Mouse (Mus musculus): Measurements from ENCODE around the gene Taf1c.

The Taf1c gene

DNA sequence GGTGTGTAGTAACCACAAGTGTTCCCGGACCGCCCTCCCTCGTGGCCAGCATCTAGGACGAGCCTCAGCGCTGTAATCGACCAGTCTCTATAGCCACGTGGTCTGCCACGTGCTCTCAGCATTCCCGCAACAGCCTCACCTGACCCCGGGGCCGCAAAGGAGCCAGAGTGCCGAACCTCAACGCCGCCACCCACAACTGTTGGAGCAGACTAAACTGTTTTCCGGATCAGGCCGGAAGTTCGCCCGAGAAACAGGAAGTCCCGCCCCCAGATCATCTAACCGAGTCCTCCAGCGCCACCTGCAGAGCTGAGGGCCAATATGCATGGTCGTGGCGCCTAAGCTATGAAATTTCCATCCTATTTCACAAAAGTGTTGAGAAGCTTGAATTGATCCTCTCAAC is at the start of gene Taf1c:
Taf1c (minus strand) TSS at position 227 of the 400 bp plus-strand sequence.
- peak; percentile 92 for DNase-seq (ENCODE audit: low read depth, low spot score)

DNA sequence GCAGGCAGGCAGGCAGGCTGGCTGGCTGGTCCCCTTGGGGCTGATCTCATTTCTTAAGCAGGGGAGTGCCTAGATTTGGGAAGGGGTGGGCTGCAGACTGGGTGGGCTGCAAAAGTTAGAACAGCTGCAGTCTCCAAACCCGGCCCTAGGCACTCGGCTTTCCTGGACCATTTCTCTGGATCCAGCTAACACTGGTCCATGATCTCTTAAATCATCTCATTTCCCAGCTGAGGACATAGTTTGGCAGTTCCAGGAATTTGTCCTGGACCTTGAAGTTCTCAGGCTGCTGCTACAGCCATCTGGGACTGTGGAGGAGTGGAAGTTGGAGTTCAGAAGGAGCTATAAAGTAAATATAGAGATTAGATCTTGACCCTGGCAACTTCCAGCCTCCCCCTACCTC is 46.3 kb upstream of the Taf1c start:
- DNase-seq (ENCODE audit: low read depth, low spot score): no peak

DNA sequence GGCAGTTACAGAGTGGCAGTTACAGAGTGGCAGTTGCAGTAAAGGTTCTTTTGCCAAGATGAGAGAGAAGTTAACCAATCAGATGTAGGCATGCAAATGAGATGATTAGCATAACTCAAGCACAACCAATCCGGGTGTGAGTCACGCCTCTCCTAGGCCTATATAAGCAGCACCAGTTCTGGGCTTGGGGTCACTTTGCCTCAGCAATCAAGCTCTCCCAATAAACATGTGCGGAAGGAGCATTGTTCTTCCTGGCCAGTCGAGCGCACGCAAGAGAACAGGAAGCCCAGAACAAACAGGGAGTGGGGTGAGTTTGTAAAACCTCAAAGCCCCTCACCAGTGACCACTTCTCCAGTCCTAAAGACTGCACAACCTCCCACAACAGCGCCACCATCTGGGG is 41.8 kb upstream of the Taf1c start:
- DNase-seq (ENCODE audit: low read depth, low spot score): no peak

DNA sequence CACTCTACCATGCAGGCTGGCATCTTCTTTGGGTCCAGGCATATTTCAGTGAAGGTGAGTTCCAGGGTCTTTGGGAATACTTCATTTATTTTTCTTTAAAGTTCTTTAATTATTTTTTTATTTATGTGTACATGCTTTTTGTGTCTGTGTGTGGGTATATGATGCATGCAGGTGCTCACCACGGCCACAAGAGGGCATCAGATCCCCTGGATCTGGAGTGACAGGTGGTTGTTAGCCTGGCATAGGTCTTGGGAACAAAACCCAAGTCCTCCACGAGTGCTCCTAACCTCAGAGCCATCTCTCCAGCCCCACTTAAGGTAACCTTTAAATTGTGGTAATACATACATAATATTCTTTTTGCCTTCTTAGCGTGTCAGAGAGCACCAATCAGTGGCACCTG is 41.2 kb upstream of the Taf1c start:
- no peak for DNase-seq (ENCODE audit: low read depth, low spot score)

DNA sequence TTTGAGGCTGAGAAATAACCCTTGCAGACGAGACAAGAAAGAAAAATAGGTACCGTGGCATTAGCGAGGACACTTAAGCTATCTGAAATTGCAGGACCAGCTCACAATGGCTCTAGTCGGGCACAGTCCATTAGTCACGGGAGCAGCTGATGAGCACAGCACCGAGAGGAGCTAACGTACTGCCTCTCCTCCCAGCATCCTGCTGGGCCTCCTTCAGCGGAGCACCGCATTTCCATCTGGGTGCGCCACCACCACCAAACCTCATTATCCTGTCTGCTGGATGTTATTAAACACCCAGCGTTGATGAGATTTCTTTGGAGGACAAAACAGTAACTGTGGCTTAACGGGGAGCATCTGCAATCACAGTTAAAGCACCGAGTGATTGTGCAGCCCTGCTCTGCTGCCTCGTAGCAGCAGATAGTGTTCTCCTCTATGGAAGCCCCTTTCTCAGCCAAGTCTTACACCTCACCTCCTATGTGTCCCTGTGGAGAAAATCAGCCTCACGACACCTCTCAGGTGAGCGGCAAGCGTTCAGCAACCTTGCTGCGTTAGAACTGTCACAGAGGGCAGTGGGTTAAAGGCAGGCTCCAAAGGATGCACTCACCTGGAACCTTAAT is 40.1 kb upstream of the Taf1c start:
- no peak for DNase-seq (ENCODE audit: low read depth, low spot score)

DNA sequence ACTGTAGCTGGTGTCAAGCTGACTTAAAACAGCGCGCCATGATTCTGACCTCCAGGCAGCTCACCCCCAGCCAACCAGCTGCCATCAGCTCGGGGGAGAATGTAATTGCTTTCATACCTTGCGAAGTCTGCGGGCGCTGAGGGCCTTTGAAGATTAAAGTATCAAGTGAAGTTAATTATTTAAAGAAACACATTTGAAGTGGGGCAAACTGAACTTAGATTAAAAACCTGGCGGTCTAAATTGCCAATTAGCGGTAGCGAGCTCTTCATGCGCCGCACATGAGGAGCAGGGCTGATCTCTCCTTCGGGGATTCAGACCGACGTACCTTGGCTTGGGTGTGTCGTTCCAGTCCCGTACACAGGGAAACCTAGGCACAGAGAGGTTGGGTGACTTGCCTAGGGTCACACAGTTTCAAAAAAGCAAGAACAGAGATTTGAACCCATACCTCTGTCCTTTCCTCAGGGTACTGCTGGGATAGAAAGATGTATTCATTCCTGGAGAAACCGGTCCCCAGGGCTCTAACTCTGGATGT is 39.5 kb upstream of the Taf1c start:
- DNase-seq (ENCODE audit: low read depth, low spot score): no peak

DNA sequence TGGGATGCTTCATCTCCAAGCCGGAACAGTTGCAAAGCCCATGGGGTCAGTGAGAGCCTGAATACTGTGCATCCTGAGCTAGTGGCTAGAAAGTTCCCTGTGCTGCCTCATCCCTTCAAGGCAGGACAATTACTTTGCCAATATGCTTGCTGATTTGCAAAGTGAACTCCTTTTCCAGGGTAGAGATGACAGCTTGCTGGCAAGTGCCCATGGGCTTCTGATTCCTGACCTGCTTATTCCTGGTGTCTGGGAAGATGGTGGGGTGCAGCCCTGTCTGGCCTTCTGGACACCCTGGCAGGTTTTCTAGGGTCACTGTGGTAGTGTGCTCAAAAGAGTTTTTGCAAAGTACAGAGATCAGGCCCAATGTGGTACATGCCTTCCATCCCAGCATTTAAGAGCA is 37.9 kb upstream of the Taf1c start:
- DNase-seq (ENCODE audit: low read depth, low spot score): no peak

DNA sequence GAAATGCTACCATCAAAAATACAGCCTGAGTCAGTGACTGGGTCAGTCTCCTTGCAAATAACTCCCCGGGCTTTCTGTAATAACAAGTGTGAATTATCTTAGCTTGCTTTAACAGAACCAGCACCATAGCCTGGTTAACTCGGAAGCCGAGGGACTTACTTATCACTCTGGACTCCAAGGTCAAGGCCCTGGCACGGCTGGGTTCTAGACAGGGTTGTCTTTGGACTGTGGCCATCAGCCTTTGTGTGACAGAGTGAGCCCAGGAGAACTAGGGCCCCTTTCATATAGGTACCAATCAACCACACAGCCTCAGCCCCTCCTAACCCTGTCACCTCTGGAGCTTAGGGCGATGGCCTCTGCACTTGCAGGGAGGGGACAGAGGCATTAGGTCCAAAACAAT is 36.0 kb upstream of the Taf1c start:
- DNase-seq (ENCODE audit: low read depth, low spot score): no peak

DNA sequence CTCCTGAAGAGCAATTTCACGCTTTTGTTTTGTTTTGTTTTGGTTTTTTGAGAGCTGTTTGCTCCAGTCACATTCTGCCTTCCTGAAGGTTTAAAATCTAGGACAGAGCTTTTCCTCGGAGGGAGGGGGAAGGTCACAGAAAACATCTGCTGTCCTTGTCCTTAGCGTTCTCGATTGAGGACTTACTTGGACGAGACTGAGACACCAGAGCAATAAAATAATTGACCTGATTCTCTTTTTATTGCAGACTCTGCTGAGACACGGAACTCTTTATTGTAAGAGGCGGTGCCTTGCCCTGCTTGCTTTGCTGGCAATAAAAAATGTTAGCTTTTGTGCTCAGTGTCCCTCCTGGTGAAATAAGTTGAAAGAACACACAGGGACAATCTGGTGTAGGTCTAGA is 34.8 kb upstream of the Taf1c start:
- DNase-seq (ENCODE audit: low read depth, low spot score): no peak

DNA sequence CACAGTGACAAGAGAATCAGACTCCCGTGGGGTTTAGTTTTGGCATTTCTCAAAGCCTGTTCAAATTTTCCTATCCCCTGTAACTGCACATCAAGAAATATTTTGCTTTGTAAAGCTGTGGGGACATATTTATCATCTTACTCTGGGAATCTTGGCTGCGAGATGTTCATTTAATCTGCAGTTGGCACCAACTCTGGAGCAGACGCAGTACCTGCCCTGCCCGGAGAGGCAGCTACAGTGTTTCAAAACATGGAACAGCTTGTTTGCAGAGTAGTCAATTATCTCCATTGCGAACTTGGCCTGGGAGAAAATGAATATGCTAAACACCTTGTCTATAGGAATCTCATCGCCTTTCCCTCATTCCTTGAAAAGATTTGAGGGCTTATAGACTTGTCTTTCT is 33.2 kb upstream of the Taf1c start:
- DNase-seq (ENCODE audit: low read depth, low spot score): no peak

DNA sequence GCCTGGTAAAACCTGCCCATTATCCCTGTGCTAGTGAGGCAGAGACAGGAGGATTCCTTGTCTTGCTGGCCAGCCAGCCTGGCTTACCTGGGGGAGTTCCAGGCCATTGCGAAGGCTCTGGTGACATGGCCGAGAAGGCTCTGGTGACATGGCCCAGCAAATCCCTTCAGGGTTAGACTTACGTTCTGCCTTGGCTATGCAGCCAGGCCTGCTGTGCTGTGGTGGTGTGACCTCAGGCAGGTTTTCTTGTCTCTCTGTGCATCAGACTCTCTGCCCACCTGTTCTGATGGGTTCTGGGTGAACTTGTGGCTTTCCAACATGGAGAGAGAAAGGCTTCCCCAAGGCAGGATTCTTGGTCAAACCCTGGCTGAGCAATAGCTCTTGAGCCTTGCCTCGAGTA is 32.4 kb upstream of the Taf1c start:
- no peak for DNase-seq (ENCODE audit: low read depth, low spot score)

DNA sequence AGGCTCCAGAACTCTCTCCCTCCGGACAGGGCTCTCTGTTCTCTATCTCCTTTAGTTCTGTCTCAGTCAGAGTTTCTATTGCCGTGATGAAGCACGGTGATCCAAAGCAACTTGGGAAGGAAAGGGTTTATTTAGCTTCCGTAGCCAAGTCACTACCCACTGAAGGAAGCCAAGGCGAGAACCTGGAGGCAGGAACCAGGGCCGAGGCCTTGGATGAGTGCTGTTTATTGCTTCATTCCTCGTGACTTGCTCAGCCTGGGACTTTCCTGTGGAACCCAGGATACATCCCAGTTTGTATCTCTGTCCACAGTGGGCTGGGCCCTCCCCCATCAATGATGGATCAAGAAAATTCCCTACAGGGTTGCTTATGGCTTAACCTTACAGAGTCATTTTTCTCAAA is 31.7 kb upstream of the Taf1c start:
- DNase-seq (ENCODE audit: low read depth, low spot score): no peak

DNA sequence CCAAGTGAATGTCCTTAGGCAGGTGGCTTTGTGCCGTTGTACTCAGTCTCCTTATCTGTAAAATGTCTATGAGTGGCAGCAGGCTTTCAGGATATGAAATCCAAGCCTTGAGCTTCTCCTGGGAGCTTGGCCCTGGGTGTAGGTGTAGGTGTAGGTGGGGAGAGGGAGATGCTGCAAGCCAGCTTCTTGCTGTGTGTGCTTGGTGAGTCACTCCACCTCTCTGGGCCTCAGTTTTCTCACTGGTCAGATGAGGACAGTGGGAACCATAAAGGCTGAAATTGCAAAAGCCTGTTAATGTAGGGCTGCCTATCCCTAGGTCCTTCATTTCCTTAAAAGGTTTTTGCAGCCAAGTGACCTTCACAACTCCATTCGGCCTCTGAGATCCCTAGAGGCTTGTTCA is 30.9 kb upstream of the Taf1c start:
- DNase-seq (ENCODE audit: low read depth, low spot score): no peak

DNA sequence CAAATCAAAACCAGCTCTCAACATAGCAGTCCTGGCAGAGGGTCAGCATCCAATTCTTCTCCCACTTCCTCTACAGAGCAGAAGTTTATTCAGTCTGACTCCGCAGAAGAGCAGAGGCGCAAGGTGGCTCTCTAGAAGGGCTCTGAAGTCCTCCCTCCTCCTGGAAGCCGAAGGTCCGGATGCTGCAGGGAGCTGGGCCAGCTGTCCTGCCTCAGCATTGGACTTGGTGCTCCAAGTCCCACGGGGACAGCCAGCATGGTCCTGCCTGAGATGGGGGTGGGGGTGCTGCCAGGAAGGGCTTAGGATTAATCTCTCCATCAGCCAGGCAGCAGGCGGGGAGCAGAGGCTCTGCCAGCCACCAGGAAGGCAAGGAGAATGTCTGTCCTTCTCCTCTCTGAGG is 30.4 kb upstream of the Taf1c start, which contains the start of gene Kcng4:
Kcng4 (minus strand) TSS at position 303 of the 400 bp plus-strand sequence.
- no peak for DNase-seq (ENCODE audit: low read depth, low spot score)

DNA sequence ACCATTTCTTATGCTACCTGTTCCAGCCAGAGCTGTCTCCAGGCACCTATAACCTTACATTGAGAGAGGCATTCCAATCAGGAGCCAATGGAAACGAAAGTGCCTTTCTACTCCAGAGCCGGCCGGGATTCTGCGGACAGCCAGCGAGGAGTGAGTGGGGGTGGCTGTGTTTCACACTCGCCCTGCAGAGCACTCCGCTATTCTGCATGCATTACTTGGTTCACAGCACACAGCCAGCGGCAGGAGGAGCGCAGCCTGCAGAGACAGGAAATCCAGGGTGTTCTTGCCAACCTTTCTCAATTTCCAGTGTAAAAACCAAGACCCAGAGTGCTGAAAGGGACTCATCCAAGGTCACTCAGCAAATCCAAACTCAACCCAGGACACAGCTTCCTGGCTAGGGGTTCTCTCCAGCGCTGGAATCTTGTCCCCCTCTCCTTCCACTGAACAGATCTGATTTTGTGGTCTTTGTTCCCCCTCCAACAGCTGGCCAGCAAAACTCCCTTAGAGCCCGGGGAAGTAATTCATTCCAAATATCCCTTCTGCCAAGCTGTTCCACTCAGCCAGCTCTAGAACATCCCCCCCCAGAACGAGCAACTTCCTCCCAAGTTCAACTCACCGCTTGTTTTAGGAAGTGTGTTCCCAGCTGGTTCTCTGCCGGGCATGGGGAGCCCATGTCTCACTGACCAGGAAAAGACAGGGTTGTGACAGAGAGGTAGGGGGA is 29.8 kb upstream of the Taf1c start:
- DNase-seq (ENCODE audit: low read depth, low spot score): no peak

DNA sequence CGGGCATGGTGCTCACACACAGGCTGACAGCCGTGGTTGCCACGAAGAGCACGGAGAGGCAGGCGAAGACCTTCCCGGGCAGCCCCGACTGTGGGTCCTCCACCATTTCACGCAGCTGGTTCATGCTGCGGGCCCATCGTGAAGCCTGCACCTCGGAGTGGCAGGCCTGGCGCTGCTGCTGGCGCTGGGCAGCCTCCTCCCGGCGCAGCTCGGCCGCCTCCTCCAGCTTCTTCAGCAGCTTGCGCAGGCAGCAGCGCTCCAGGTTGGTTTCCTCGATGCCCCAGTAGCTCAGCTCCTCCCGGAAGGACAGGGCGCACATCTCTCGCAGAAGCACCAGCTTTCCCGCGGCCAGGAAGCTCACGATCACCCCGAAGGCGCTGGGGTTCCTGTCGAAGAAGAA is 27.9 kb upstream of the Taf1c start:
- DNase-seq (ENCODE audit: low read depth, low spot score): no peak

DNA sequence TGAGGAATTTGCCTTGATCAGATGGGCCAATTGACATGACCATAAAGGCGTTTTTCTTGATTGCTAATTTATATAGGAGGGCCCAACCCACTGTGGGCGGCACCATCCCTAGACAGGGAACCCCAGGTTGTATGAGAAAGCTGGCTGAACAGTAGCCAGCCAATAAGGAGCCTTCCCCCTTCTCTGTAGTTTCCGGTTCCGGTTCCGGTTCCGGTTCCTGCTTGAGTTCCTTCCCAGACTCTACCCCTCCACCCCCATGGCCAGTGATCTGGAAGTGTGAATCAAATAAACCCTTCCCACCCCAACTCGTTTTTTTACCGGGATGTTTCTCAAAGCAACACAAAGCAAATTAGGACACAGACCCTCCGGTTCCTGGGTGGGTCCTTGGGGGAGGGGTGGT is 27.2 kb upstream of the Taf1c start:
- no peak for DNase-seq (ENCODE audit: low read depth, low spot score)

DNA sequence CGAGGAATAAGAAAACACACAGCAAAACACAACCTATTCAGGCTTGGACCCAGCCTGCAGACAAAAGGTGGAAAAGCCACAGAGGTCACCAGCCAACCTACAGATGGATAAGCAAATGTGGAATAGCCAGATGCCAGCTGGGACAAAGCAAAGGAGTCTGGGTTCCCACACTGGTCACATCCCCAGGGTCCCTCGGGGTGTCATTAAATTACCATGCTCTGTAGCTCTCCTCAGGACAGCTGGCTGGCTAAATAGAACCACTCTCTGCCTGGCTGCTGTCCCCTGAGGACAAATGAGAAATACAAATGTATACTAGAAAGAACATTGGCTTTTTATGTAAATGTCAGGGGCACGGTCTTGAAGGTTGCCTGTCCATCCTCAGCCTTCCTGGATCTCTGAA is 25.8 kb upstream of the Taf1c start:
- no peak for DNase-seq (ENCODE audit: low read depth, low spot score)

DNA sequence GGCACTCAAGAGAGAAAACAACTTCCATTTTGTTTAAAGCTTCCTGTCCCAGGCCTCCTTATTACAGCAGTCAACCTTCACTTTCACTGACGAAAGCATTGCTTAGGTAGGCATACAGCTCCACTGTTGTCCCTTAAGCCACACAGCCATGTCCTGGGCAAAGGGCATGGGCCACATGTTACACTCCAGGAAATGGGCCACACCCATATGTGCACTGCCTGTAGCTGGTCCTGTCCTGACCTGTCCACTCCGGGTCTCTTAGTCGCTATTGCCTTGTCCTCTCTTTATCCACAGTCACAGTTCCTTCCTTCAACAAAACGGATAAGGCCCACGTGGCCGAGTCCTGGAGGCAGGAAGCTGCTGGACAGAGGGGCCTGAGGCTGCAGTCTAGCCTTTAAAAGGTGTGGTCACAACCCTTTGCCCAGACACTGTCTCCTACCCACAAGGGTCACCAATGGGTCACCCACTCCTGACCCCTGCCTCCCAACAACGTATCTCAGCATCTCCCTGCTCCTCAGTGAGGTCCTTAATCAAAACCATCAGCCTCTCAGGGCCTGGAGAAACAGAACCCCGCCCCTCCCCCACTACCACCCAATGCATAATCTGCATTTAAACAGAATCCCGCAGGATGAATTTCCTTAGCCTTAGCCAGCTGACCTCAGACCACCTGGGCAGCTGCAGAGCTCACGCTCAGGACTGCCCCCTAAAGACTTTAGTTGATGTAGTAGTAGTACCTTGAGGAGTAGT is 22.8 kb upstream of the Taf1c start:
- DNase-seq (ENCODE audit: low read depth, low spot score): no peak

DNA sequence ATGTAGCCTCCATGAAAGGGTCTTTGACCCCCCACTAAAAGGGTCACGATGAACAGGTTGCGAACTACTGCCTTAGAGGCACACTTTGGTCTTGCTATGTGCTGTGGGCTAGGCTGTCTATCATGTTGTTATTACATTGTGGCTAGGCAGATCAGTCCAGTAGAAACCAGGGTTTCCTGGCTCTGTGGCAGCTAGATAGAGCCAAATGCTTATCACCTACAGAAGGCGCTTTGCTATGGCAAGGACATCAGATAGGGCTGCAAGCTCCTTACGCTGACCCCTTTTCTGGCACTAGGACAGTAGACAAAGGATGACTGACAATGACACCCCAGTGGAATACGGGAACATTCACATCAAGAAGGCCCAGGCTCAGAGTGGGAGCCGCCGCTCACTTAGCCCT is 22.2 kb upstream of the Taf1c start:
- DNase-seq (ENCODE audit: low read depth, low spot score): no peak

DNA sequence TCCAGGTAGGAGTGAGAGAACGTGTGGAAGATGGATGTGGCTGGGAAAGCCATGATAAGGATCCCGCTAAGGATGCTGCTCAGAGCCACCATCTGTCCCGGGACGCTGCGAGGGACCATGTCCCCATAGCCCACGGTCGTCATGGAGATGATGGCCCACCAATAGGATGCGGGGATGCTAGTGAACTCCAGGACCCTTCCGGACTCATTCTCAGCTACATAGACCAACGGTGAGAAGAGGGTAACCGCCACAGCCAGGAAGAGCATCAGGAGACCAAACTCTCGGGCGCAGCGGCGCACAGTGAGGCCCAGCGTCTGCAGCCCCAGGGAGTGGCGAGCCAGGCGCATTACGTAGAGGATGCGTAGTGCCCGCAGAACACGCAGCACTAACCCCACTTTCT is 20.8 kb upstream of the Taf1c start:
- no peak for DNase-seq (ENCODE audit: low read depth, low spot score)

DNA sequence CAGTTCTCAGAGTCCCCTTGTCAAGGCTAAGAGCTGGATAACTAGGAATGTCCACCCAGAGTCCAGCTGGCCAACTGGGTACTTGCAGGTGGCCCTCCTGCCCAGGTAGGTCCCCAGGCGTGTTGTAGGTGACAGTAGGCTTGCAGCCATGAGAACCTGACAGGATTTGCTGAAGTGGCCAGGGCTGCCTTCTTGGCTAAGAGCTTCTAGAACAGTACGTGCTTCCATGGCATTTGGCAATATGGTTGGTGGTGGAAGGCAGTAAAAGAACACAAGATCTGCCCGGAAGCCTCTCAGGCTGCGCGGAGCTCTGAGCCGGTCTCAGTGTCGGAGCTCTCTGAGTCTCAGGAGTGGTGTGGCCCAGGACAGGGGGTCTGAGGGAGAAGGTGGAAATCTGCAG is 19.9 kb upstream of the Taf1c start:
- no peak for DNase-seq (ENCODE audit: low read depth, low spot score)

DNA sequence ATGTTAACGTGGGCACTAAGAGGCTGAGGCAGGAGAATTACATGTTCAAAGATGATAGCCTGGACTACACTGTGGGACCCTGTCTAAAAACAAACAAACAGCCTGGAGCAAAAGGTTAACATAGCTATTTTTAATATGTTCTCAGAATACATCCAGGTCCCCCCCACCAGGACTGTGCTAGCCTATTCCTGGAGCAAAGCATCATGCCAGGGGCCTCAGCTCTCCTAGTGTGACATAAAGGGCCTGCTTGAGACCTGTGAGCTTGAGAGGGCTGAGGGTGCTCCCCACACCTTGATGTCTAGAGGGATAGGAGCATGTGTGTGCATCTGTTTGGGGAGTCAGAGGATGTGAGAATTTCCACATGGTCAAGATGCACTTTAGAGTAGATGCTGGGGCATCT is 18.7 kb upstream of the Taf1c start:
- no peak for DNase-seq (ENCODE audit: low read depth, low spot score)

All from CD4-positive helper T cell, adult 2 months (primary cell).